Mouse (Mus musculus) ovary, postnatal 10 days (tissue): ENCODE measurements around the gene Pelp1.
A peak's percentile ranks its signal among the peaks of the same experiment; 100 is the strongest.
"Not testable (repeated sequence)": the region's sequence is repeated elsewhere in the genome, so short reads cannot be mapped to it uniquely, and the experiment has no call there.

Experiments
- DNase-seq: peaks from one replicate; pipeline ENCODE4 v3.0.0; 2022; ENCODE audit warnings: low spot score

Pelp1 gene

DNA sequence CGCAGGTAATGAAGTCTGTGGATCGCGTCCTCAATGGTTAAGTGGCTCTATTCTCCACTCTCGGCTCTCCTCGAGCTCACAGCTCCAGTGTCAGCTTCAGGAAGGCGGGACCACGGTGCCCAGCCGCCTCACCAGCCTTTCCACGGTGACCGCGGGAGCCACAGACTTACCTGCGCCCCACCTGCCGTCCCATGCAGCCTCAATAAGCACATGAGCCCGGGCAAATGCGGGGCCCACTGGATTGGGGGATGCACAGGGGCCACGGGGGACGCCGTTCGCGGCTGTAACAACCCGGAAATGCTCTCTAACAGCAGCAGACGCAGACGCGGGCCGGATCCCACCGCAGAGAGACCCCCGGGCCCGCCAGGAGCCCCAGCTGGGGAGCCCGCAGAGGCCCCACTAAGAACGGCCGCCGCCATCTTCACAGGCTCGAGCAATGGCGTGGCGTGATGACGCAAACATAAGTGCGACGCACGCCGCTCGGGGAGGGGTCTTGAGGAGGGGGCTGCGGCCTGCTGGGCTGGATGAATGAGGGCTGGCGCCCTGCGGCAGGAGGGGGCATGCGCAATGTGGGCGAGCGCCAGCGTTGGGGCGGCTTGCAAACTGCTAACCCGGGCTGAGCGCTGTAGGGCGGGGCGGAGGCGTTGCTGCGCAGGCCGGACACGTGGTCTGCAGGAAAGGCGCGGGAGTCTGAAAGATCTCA lies at the start of gene Pelp1:
Gene Pelp1 (minus strand): TSS at position 438 of the 703 bp plus-strand sequence.
- peak; percentile 88 for DNase-seq

GRCm38 (mm10) chr11:70458688-70459600 lies 49.1 kb upstream of the Pelp1 start, which contains the start of gene Zmynd15:
Zmynd15 (plus strand) TSS chr11:70459433.
- DNase-seq: no peak

DNA sequence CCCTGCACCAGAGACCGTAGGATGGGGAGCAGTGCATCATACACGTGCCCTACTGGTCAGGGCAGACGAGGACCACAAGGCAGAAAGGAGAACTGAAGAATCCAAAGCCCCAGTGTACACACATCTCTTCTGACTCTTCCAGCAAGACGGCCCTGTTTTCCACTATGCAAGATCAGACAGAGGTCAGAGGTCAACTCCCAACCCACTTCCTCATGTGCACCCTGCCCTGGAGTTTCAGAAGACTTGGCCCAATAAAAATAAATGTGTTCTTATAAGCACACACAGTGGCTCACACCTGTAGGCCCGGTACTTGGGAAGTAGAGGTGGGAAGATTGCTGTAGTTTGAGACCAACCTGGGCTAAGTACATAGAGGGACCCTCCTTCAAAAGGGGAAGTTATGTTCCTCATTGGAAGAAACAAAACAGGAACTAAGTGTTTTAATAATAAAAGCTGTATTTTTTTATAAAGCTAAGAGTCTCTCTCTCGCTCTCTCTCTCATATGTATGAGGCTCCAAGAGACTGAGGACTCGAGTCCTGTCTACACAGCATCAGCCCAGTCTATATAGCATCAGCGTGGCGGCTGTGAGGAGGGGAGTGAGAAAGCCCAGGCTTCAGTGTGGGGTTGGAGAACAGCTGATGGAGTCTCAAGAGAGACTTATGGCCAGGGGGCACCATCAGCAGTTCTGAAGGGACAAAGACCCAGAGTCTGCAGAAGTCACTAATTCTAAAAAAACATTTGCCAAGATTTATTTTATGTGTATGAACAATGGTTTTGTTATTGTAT lies 43.6 kb upstream of the Pelp1 start:
- no peak for DNase-seq

GRCm38 (mm10) chr11:70451797-70452498 lies 42.1 kb upstream of the Pelp1 start, which contains the start of gene Med11:
Med11 (plus strand) TSS chr11:70451919.
- DNase-seq: peak; percentile 93

- DNase-seq: no peak
Measured at GRCm38 (mm10) chr11:70450926-70451325, 41.1 kb upstream of the Pelp1 start.

DNA sequence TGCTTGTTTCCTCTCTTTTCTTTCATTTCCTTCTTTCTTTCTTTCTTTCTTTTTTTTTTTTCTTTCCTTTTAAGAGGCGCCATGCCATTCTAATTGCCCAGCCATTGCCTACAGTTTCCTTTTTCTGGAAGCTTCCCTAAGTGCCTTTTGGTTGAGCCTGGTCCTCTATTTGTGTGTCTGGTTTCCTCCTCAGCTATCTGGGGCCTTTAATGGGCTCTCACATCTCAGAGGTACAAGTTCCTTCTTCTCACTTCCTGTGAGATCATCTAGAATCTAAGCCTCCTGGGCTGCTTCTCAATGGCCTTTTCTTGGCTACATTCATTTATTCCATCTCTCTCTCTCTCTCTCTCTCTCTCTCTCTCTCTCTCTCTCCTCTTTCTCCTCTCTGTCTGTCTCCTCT lies 37.5 kb upstream of the Pelp1 start:
- DNase-seq: no peak

DNA sequence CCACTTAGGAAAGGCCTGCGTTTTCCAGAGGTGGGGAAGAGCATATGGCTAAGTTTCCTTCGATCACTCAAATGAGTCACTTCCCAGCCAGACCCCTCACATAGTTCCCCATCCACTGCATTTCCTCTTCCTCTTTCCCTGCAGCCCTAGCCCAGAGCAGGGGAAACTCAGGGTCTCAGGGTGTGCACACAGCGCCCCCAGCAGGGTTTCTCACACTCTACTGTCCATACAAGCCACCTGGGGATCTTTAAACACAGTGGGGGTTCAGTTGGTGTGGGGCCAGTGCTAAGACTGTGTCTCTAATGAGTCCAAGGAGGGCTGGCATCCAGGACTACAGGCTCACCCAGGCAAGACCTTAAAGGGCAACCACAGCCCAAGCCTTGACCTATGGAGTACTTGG lies 36.9 kb upstream of the Pelp1 start:
- no peak for DNase-seq

GRCm38 (mm10) chr11:70444667-70445066 lies 34.8 kb upstream of the Pelp1 start:
- DNase-seq: no peak

DNA sequence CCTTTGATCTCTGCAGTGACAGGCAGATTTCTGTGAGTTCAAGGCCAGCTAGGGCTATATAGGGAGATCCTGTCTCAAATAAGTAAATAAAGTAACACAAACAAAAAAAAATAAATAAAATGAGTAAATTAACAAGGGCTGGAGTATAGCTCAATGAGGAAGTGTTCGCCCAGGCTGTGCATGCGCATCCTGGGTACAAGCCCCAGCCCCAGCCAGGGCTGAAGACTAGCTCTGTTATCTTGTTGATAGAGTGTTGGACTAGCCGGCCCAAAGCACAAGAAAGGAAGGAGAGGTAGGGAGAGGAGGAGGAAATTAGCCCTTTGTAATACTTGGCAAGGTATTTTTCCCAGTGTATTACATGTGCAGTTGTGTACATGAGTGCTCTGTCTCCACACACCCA lies 34.1 kb upstream of the Pelp1 start:
- no peak for DNase-seq

DNA sequence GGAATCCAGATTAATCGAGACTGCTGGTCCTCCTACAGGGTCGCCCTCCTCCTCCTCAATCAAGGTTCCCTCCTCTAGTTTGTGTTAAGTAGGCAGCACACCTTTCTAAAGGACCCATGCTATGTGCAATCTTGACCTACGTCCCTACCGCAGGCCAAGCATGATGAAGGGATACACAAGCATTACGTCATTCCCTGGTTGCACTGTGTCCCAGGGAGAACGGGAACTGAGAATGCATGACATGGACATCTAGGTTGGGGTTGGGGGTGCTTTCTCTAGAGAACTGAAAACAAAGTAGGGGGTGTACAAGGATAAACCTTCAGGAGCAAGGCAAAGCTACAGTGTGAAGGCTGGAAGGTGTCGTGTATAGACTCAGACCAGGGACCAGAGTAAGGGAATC lies 32.1 kb upstream of the Pelp1 start:
- no peak for DNase-seq

DNA sequence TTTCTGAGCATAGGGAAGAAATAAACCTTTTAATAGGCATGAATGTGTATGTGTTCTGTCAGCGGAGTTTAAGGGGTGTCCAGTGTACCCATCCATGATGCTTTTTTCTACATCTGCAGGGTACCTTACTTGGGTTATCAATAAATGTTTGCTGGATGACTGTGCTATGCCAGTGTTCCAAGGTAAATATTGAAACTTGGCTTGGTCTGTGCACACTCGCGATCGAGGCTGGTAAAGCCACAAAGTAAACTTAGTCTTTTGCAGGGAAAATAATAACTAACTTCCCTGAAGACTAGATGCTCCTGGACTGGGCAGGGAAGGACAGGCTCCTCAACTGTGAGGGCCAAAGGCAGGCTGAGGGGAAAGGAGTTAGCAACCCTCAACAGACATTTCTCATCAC lies 30.8 kb upstream of the Pelp1 start:
- DNase-seq: no peak

DNA sequence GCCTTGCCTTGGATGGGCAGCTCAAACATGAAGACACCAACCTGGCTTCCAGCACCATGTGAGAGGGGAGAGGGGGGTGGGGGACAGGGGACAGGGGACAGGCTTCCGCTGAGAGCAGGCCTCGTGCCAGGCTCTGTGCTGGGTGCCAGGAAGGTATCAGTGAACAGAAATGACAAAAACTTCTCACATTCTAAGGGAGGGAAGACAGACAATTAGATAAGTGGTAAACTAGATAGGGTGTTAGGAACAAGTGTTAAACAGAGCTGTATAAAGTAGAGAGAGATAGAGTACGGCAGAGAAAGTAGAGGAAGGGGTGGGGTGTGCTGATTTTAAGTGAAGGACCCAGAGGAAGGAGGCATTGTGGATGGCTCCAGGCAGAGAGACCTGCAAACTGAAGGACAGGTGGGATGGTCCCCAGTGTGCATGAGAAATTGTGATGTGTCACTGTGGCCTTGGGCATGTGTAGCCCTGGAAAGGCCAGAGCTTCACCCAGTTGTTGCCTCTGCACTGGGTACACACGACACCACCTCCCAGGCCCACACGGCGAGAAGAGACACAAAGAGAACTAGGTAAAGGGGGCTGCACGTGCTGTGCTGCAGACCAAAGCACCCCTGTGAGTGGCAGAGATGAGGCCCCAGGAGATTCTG lies 29.0 kb upstream of the Pelp1 start:
- DNase-seq: no peak

DNA sequence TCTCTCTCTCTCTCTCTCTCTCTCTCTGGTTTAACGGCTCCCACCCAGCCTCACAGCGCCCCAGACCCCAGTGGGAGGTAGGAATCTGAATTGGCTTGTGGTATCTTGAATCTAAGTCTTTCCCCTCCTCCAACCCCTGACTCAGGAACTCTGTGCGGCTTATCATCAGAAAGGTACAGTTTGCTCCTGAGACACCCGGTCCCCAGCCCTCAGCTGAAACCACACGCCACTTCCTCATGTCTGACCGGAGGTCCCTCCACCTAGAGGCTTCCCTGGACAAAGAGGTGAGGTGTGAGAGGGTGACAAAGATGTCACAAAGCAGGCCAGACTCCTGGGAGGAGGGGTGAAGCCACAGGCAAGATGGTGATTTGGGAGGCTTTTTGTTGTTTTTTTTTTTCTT lies 27.6 kb upstream of the Pelp1 start:
- DNase-seq: no peak

DNA sequence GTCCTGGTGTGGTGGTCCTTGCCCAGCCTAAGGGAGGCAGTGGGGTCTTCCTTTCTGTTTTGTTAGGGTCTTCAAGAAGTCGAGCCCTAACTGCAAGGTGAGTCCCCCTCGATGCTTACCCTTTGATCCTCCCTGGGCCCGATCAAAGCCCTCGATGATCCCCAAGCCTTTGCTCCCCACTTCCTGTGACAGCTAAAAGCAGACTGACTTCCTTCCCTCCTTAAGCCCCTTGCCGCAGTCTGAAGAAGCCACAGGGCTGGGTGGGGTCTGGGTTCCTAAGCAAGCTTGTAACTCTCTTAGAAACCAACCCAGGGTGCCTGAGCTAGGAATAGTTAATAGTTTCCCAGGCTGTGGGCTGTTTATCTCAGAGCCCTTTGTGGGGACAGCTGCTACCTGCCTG lies 25.6 kb upstream of the Pelp1 start:
- DNase-seq: no peak

DNA sequence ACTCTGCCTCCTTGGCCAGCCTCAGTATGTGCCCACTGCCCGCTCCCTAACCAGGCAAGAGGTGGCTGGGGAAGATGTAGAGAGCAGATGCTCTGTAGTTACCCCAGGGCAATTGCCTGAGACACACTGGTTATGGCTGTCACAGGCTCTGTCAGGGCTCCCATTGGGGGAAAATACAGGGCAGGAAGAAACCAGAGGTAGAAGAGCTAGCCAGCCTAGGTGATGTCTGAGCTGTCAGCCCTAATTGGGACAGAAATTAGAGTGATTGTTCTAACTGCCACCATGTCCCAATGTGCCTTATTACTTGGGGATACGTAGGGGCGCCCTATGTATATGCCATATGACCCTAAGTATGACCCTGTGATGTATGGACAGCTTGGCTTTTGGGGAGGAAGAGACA lies 24.1 kb upstream of the Pelp1 start:
- no peak for DNase-seq

DNA sequence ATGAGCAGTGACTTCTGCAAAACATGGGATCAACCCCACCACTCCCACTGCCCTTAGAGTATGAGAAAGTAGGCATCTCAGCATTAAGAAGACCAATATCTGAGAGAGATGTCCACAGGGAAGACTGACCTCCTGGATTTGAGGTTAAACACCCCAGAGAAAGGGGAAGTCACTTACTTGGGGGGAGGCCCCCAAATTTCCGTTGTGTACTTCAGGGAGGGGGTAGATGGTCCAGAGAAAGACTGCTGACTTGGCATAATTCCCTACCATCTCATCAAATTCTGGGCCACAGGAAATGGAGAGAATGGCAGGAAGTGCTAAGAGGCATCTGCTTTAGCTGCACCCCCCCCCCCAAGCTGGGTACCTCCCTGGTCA lies 23.7 kb upstream of the Pelp1 start:
- DNase-seq: no peak

DNA sequence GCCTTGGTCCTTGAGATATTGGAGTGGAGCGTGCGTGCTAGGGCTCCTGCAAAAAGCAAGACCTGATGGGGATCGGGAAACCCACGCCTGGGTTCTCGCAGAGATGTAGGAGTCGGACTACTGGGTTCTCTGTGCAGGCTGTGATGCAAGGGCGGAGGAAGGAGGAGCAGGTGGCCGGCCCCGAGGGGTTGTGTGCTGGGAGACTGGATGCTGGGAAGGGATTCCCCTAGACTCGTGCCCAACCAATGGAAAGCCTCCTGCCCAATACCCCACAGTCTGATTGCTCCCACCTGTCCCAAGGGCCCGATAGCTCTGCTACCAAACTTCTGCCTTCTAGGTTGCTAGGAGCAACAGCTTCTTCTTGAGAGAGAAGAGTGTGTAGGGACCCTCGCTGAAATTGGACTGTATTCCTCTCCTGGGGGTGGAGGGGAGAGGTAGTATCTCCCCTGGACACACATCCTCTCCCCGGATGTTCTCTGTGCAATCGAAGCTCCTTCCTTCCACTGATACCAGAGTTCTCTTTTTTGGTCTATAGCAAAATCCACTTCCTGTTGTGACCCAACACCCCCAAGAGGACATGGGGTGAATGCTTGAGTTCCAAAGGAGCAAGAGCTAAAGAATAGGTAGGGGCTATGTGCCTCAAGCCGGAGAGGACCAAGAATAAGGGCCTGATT lies 23.2 kb upstream of the Pelp1 start:
- DNase-seq: no peak

- peak; percentile 93 for DNase-seq
Measured at GRCm38 (mm10) chr11:70432048-70432894, 22.4 kb upstream of the Pelp1 start, which contains the start of gene Arrb2. Arrb2 (plus strand) TSS chr11:70432635.

DNA sequence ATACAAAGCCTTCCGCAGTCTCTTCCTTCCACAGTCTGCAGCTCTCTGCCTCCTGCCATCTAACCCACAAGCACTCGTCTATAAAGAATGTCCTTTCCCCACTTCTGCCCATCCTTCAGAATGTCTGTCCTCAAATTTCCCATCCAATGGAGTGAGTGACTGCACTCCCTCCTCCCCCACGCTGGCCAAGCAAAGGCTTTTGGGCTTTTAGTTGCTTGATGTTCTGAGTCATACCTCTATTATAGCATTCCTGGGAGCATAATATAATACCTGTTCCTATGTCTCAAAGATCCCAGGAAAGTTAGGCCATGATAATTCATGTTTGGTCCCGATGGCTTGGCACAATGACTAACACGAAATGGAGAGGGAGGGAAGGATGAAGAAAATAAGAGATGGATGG lies 21.7 kb upstream of the Pelp1 start:
- DNase-seq: no peak

- DNase-seq: not testable (repeated sequence)
Measured at GRCm38 (mm10) chr11:70426598-70426997, 16.8 kb upstream of the Pelp1 start.
